Mouse (Mus musculus) olfactory bulb, adult 2 months (tissue): ENCODE measurements around the gene Cers4.

Source experiments
- CTCF ChIP-seq: fragments of 200-500 bp; IDR thresholded peaks from 2 replicates; pipeline ENCODE4 v1.5.1; 2012; ENCODE audit warnings: low read depth, mild to moderate bottlenecking, low read length, moderate library complexity; ENCODE audit not compliant: insufficient read depth
- POLR2A ChIP-seq: fragments of 200-500 bp; IDR thresholded peaks from 2 replicates; pipeline ENCODE4 v1.6.1; 2012; ENCODE audit warnings: mild to moderate bottlenecking, low read depth, low read length, moderate library complexity; ENCODE audit not compliant: insufficient read depth

DNA sequence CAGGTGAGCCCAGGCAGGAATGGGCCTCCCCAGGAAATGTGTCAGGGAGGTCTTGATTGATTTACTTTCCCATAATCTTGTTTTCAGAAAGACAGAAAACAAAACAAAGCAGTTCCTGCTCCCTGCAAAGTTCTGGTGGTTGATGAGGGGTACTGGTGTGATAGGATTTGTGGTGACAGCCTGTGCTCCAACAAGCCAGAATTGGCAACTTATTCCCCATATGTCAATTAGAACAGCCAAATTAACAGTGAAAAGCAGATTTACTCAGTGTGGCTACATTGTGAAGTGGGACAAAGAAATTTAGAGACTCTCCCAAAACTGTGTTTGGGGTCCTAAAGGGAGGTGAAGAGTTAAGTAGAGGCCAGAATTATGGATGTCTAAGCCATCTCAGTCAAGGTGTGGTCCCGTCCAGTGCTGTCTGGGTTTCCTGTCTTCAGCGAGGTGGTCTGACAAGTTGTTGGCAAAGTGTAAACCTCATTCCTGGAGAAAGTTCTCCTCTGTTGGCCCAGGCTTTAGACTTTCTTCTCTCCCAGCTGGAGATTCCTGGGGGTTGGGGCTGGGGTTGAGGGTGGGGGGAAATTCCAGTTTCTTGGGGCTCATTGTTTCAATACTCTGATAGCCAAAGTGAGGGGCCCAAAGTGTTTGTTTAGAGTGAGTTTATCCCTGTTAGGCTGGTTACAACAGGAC is 18.7 kb downstream of the Cers4 start:
- no peak for TF ChIP-seq POLR2A
- TF ChIP-seq CTCF = no peak
